10 mouse cellular contexts compared by ENCODE assay signal in the genomic region with DNA sequence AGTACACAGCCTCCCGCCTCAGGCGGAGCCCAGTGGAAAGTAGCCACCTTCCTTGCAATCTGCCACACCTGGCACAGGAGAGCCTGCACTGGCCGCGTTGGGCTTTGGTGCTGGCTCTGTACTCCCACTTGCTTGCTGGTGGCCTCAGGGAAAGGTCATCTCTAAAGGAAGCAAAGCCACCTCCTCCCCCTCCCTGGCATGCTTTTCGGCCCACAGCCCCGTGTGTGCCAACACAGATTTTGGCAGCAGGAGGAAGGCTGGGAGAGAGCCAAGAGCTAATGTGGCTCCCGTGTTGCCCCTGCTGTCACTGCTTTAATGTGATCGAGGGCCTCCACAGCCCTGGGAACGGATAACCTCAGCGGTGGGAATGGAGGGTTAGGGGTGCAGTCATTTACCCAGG.
DNase-seq lines count a peak whose midpoint lies in the region; ATAC-seq and TF ChIP-seq lines count a peak whose summit lies in the region.
"Had no signal": no experiment of that assay in that cellular context is flagged by ENCODE, and none has a peak within 500 bp of the region (broad histone marks: within the 10 kb centered on the region; RNA-seq: fewer than 3 reads in every experiment).

No protein-coding gene starts in this region.

- no peaks in the 10 kb centered on the region for H3K36me3 ChIP-seq in liver, adult 2 months (ENCODE audit: control insufficient read depth, insufficient read depth, low read length)
- H3K36me3 ChIP-seq in liver, embryonic 12.5 days: no peaks in the 10 kb centered on the region
- H3K36me3 ChIP-seq in midbrain, embryonic 16.5 days (ENCODE audit: control insufficient read depth, insufficient read depth, low read length): no peaks in the 10 kb centered on the region

- peaks cover 5% of the 10 kb centered on the region; the same call in 1 of the 2 replicates for H3K4me1 ChIP-seq in liver, adult 2 months (ENCODE audit: control insufficient read depth, insufficient read depth, low read length)
- H3K4me1 ChIP-seq in liver, embryonic 12.5 days: peaks cover 14% of the 10 kb centered on the region
- peaks cover 28% of the 10 kb centered on the region for H3K4me1 ChIP-seq in midbrain, embryonic 16.5 days (ENCODE audit: control insufficient read depth, insufficient read depth, low read length)

- no peak for ATAC-seq in liver, embryonic 12.5 days
- peak; percentile 57 for ATAC-seq in midbrain, embryonic 16.5 days

- no peaks in the 10 kb centered on the region for H3K9me3 ChIP-seq in liver, embryonic 12.5 days (replicated peaks)
- H3K9me3 ChIP-seq in midbrain, embryonic 16.5 days (replicated peaks; ENCODE audit: control insufficient read depth, low read length, poor library complexity, severe bottlenecking): no peaks in the 10 kb centered on the region

- no peak overlapping the region for H3K9ac ChIP-seq in liver, adult 2 months (ENCODE audit: low read depth, low read length)
- H3K9ac ChIP-seq in liver, embryonic 12.5 days: no peak overlapping the region
- no peak overlapping the region for H3K9ac ChIP-seq in midbrain, embryonic 16.5 days (ENCODE audit: low read depth, low read length)

- DNase-seq in liver, adult 2 months (ENCODE audit: extremely low read depth, low read depth, low spot score): peak; percentile 67
- peak; percentile 96 to 97 for DNase-seq in cerebellum, postnatal 10 days
- DNase-seq in gonadal fat pad, adult 2 months (ENCODE audit: low read depth): peak; percentile 36
- DNase-seq in kidney, postnatal 14 days: peak; percentile 79
- no peak for DNase-seq in embryo, embryonic 10.5 days (ENCODE audit: low spot score)
- DNase-seq in embryo, embryonic 10 days (ENCODE audit: low spot score): no peak

- no peak overlapping the region for H3K4me3 ChIP-seq in liver, adult 2 months (ENCODE audit: insufficient read depth, low read depth, low read length)
- H3K4me3 ChIP-seq in liver, embryonic 12.5 days: no peak overlapping the region
- no peak overlapping the region for H3K4me3 ChIP-seq in midbrain, embryonic 16.5 days (ENCODE audit: low read depth, low read length)
- H3K4me3 ChIP-seq: erythroblast, embryonic 14.5 days had no signal

- WGBS in liver, adult 2 months: 18% methylated on average over 10 of the region's 10 CpGs
- 63% methylated on average over 10 of the region's 10 CpGs for WGBS in liver, embryonic 12.5 days (ENCODE audit: insufficient replicate concordance)
- 35% methylated on average over 10 of the region's 10 CpGs for WGBS in midbrain, embryonic 16.5 days

- no peak for TF ChIP-seq CTCF in liver, adult 2 months (IDR thresholded peaks at IDR 0.05; ENCODE audit: low read depth, low read length)

- H3K27ac ChIP-seq in liver, adult 2 months (replicated peaks; ENCODE audit: insufficient read depth, low read depth, low read length): no peak overlapping the region
- no peak overlapping the region for H3K27ac ChIP-seq in liver, embryonic 12.5 days
- no peak overlapping the region for H3K27ac ChIP-seq in midbrain, embryonic 16.5 days (ENCODE audit: low read length)
- H3K27ac ChIP-seq: macrophage had no signal

- no peaks in the 10 kb centered on the region for H3K27me3 ChIP-seq in liver, adult 2 months (ENCODE audit: control insufficient read depth, insufficient read depth, low read length)
- H3K27me3 ChIP-seq in liver, embryonic 12.5 days (replicated peaks): peaks cover 13% of the 10 kb centered on the region; the same call in 1 of the 2 replicates
- H3K27me3 ChIP-seq in midbrain, embryonic 16.5 days (ENCODE audit: control insufficient read depth, insufficient read depth, low read depth, low read length): no peaks in the 10 kb centered on the region; the same call in 1 of the 2 replicates

- H3K79me2 ChIP-seq in liver, adult 2 months (ENCODE audit: control insufficient read depth, insufficient read depth, low read length): no peaks in the 10 kb centered on the region

- H3K4me2 ChIP-seq in liver, embryonic 12.5 days: no peak overlapping the region
- no peak overlapping the region for H3K4me2 ChIP-seq in midbrain, embryonic 16.5 days (ENCODE audit: low read length)

- TF ChIP-seq POLR2A in liver, adult 2 months (IDR thresholded peaks at IDR 0.05; ENCODE audit: extremely low read depth, insufficient read depth, low read length): no peak

Comparison
In these comparisons a context has a peak if more than half of its experiments do, and no peak if none do; other contexts are left out.
1. DNase-seq: peak in liver, adult 2 months (single experiment), cerebellum, postnatal 10 days (2 of 2), gonadal fat pad, adult 2 months (single experiment) and kidney, postnatal 14 days (single experiment); none in embryo, embryonic 10.5 days (single experiment) and embryo, embryonic 10 days (single experiment).